Mouse (Mus musculus) midbrain, postnatal 0 days (tissue): ENCODE results near the gene Cenpa. TPM values are rescaled to one million over a fixed set of nuclear protein-coding genes. Genes with fewer than 3 reads are reported as not detected.
"Not testable (repeated sequence)": the region's sequence is repeated elsewhere in the genome, so short reads cannot be mapped to it uniquely, and the experiment has no call there.

Experiments used
- ATAC-seq: fragments of 200-750 bp; cut with Nextera tagmentation; 2 replicates; pipeline ENCODE4 v1.8.0; 2017; ENCODE audit warnings: moderate number of reproducible peaks, mild to moderate bottlenecking, moderate TSS enrichment, moderate library complexity; ENCODE audit not compliant: low FRiP score
- DNase-seq: peaks from one replicate; pipeline ENCODE4 v3.0.0-alpha.2; 2015; ENCODE audit warnings: low spot score
- H3K27ac ChIP-seq: fragments of 300-500 bp; sonication (generic); 2 replicates; pipeline ENCODE4 v1.5.1; 2014; ENCODE audit warnings: low read depth, mild to moderate bottlenecking, low read length, mixed read lengths
- H3K27me3 ChIP-seq: fragments of 300-500 bp; sonication (generic); 2 replicates; pipeline ENCODE4 v1.6.1; 2014; ENCODE audit warnings: low read length, control low read depth, mixed read lengths; ENCODE audit not compliant: insufficient read depth
- H3K36me3 ChIP-seq: fragments of 300-500 bp; sonication (generic); 2 replicates; pipeline ENCODE4 v1.6.1; 2014; ENCODE audit warnings: low read length, control low read depth, mixed read lengths; ENCODE audit not compliant: insufficient read depth
- H3K4me1 ChIP-seq: fragments of 300-500 bp; sonication (generic); 2 replicates; pipeline ENCODE4 v1.6.1; 2014; ENCODE audit warnings: mild to moderate bottlenecking, control low read depth, antibody characterized with exemption, low read length, mixed read lengths; ENCODE audit not compliant: insufficient read depth
- H3K4me2 ChIP-seq: fragments of 300-500 bp; sonication (generic); 2 replicates; pipeline ENCODE4 v1.6.1; 2014; ENCODE audit warnings: low read depth, mild to moderate bottlenecking, low read length, mixed read lengths; ENCODE audit not compliant: poor library complexity, severe bottlenecking
- H3K4me3 ChIP-seq: fragments of 300-500 bp; sonication (generic); 2 replicates; pipeline ENCODE4 v1.5.1; 2014; ENCODE audit warnings: low read depth, mild to moderate bottlenecking, low read length, moderate library complexity
- H3K9ac ChIP-seq: fragments of 300-500 bp; sonication (generic); replicated peaks from 2 replicates; pipeline ENCODE4 v1.6.1; 2014; ENCODE audit warnings: mild to moderate bottlenecking, low read length, moderate library complexity, mixed read lengths; ENCODE audit not compliant: poor library complexity, severe bottlenecking
- H3K9me3 ChIP-seq: fragments of 300-500 bp; sonication (generic); 2 replicates; pipeline ENCODE4 v1.6.1; 2016; ENCODE audit warnings: low read length, control low read depth
- CTCF ChIP-seq: IDR thresholded peaks from 2 replicates; pipeline ENCODE4 v1.5.1; 2016; ENCODE audit warnings: antibody characterized with exemption, mild to moderate bottlenecking
- WGBS: fragments of 180-500 bp; shearing (Covaris S2); extraction: QIAGEN DNeasy Blood & Tissue Kit; methylation state at CpG from one replicate; pipeline ENCODE4 v1.1.7; 2014; 5-methylcytosine and 5-hydroxymethylcytosine counted together
- polyA plus RNA-seq: library from polyadenylated mRNA; unstranded; fragments of >200 nt; fragmentation: Nextera tagmentation; extraction: Ambion mirVana; gene quantifications from 2 replicates; pipeline ENCODE4 v1.2.1, GENCODE M21; 2015
- total RNA-seq: library from RNA; depleted of rRNA; stranded (reverse); fragments of >200 nt; gene quantifications from 2 replicates; pipeline ENCODE4 v1.2.3, GENCODE M21; 2014

The Cenpa gene
- total and polyA plus RNA-seq, 2 experiments from 2014 or later, result 9.4 to 19.6 TPM

DNA sequence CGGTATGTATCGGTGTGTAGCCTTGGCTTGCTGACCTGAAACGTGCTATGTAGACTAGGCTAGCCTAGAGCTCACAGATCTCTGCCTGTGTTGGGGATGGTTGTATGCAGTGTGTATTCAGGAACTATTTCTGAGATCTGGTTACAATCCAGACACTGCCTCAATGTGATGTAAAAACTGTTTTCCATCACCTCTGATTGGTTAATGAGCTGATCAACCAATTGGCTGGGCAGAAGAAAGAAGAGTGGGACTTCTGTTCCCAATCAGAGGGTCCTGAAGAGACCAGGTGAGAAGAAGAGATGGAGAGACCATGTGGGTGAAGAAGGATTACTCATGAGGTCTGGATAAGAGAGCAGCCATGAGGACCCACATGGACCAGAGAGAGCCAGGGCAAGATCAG, 1.1 kb downstream of the Cenpa start:
- Histone ChIP-seq H3K27ac (no peak overlapping the region), H3K27me3 (no peaks in the 10 kb centered on the region), H3K4me3 (peak overlapping the region; percentile 66), H3K9me3 (no peaks in the 10 kb centered on the region), H3K36me3 (no peaks in the 10 kb centered on the region), H3K4me1 (no peaks in the 10 kb centered on the region), H3K4me2 (peak overlapping the region; percentile 97), H3K9ac (peak overlapping the region; percentile 44; the same call in 1 of the 2 replicates)
- 3% methylated on average over 3 of the region's 3 CpGs for WGBS
- TF ChIP-seq CTCF, result no peak
- ATAC-seq (no peak), DNase-seq (no peak)

GRCm38 (mm10) chr5:30668637-30669495, 2.3 kb downstream of the Cenpa start:
- 97% methylated on average over 9 of the region's 9 CpGs for WGBS
- Histone ChIP-seq H3K36me3 (no peaks in the 10 kb centered on the region), H3K4me2 (no peak overlapping the region), H3K9ac (no peak overlapping the region), H3K4me1 (no peaks in the 10 kb centered on the region), H3K9me3 (no peaks in the 10 kb centered on the region), H3K27ac (no peak overlapping the region), H3K27me3 (no peaks in the 10 kb centered on the region), H3K4me3 (no peak overlapping the region)
- peak; percentile 7; the same call in 1 of the 2 replicates for TF ChIP-seq CTCF
- DNase-seq (no peak), ATAC-seq (no peak)

- Histone ChIP-seq H3K27ac (no peak overlapping the region), H3K36me3 (no peaks in the 10 kb centered on the region), H3K9ac (no peak overlapping the region), H3K4me1 (no peaks in the 10 kb centered on the region), H3K4me2 (no peak overlapping the region), H3K27me3 (no peaks in the 10 kb centered on the region), H3K9me3 (no peaks in the 10 kb centered on the region), H3K4me3 (no peak overlapping the region)
- TF ChIP-seq CTCF, result no peak
- WGBS, result 92% methylated on average over 3 of the region's 3 CpGs
- no peak for DNase-seq
- ATAC-seq, result no peak
Measured at GRCm38 (mm10) chr5:30669496-30669830, 2.9 kb downstream of the Cenpa start.

DNA sequence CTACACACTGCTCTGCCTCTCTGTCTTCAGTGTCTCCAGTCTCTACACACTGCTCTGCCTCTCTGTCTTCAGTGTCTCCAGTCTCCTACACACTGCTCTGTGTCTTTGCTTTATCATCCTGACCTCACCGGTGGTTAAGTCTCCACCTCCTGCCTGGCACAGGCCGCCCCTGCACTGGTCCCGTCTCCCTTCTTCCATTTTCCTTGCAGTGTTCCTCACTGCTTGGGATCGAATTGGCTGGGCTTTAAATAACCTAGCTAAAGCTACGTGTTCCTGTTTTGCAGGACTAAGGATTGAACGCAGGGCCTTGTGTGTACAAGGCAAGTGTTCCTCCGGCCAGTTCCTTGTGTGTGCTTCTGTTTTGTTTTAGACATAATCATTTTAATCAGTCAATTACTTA, 3.5 kb downstream of the Cenpa start:
- no peaks in the 10 kb centered on the region for H3K27me3 ChIP-seq
- 93% methylated on average over 7 of the region's 7 CpGs for WGBS
- H3K9me3 ChIP-seq, result no peaks in the 10 kb centered on the region
- H3K36me3 ChIP-seq, result no peaks in the 10 kb centered on the region
- H3K4me1 ChIP-seq, result no peaks in the 10 kb centered on the region
- no peak overlapping the region for H3K4me2 ChIP-seq
- DNase-seq (no peak), ATAC-seq (no peak)
- no peak for TF ChIP-seq CTCF
- no peak overlapping the region for H3K9ac ChIP-seq
- H3K4me3 ChIP-seq, result no peak overlapping the region
- H3K27ac ChIP-seq, result no peak overlapping the region

GRCm38 (mm10) chr5:30674001-30674400, 7.4 kb downstream of the Cenpa start:
- TF ChIP-seq CTCF, result no peak
- no peak overlapping the region for H3K4me3 ChIP-seq
- no peak overlapping the region for H3K9ac ChIP-seq
- ATAC-seq, result no peak
- DNase-seq, result no peak
- no peaks in the 10 kb centered on the region for H3K36me3 ChIP-seq
- no peaks in the 10 kb centered on the region for H3K4me1 ChIP-seq
- no peaks in the 10 kb centered on the region for H3K27me3 ChIP-seq
- WGBS, result 89% methylated on average over 7 of the region's 7 CpGs
- no peak overlapping the region for H3K4me2 ChIP-seq
- no peaks in the 10 kb centered on the region for H3K9me3 ChIP-seq
- no peak overlapping the region for H3K27ac ChIP-seq

DNA sequence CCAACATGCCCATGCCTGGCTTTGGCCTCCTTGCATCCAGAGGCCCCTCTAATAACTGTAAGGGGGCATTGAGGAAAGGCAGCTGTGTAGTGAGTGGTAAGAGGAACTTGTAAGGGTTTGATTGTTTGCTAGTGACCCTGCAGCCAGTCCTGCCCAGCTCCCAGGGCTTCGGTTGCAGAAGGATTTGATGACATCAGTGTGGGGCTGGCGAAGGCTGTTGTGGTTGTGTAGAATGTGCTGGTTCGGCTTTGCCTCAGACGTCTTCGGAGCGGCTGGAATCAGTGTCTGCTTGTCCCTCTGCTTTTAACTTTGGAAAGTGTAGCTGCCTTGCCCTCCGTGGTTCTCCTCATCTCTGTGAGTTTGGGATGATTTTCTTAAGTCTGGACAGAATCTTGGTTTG, 10.2 kb downstream of the Cenpa start:
- Histone ChIP-seq H3K9me3 (no peaks in the 10 kb centered on the region), H3K4me3 (no peak overlapping the region), H3K36me3 (no peaks in the 10 kb centered on the region), H3K4me1 (no peaks in the 10 kb centered on the region), H3K4me2 (no peak overlapping the region), H3K27me3 (no peaks in the 10 kb centered on the region), H3K27ac (no peak overlapping the region), H3K9ac (no peak overlapping the region)
- DNase-seq (no peak), ATAC-seq (no peak)
- no peak for TF ChIP-seq CTCF
- 87% methylated on average over 7 of the region's 7 CpGs for WGBS

- not testable (repeated sequence) for DNase-seq, H3K36me3 ChIP-seq, H3K4me2 ChIP-seq, H3K9ac ChIP-seq, H3K27ac ChIP-seq, H3K4me1 ChIP-seq, H3K4me3 ChIP-seq, H3K9me3 ChIP-seq, H3K27me3 ChIP-seq, ATAC-seq
- WGBS, result 98% methylated on average over 3 of the region's 3 CpGs
Measured at GRCm38 (mm10) chr5:30678069-30678468, 11.5 kb downstream of the Cenpa start.
